Mouse (Mus musculus): ENCODE measurements around the gene Smcp. TPM values are rescaled to one million over a fixed set of nuclear protein-coding genes. Genes with fewer than 3 reads are reported as not detected.

Gene Smcp
- polyA plus RNA-seq (2015; fragmentation: Nextera tagmentation; extraction: Ambion mirVana) = not detected in 2 replicates

- no peaks in the 10 kb centered on the region for H3K36me3 ChIP-seq
- no peaks in the 10 kb centered on the region for H3K4me1 ChIP-seq
- H3K4me3 ChIP-seq (replicated peaks) = no peak within 1 kb of the TSS
- H3K4me2 ChIP-seq (replicated peaks) = no peak within 1 kb of the TSS
- WGBS = 58% methylated on average over 1 of the region's 1 CpGs
- H3K9me3 ChIP-seq (replicated peaks) = no peaks in the 10 kb centered on the region
- H3K27ac ChIP-seq (replicated peaks) = no peak within 1 kb of the TSS
- ATAC-seq (ENCODE audit: insufficient number of reproducible peaks, low FRiP score, low TSS enrichment, low read depth) = no peak
- H3K27me3 ChIP-seq = no peaks in the 10 kb centered on the region
- no peak within 1 kb of the TSS for H3K9ac ChIP-seq
Measured at GRCm38 (mm10) chr3:92588858-92589257, at the start of gene Smcp. Gene Smcp (minus strand): TSS chr3:92588997.

GRCm38 (mm10) chr3:92638653-92638991, 49.8 kb upstream of the Smcp start:
- no peaks in the 10 kb centered on the region for H3K9me3 ChIP-seq (replicated peaks)
- H3K27me3 ChIP-seq = no peaks in the 10 kb centered on the region
- H3K27ac ChIP-seq (replicated peaks) = no peak overlapping the region
- no peak overlapping the region for H3K4me3 ChIP-seq (replicated peaks)
- H3K4me2 ChIP-seq (replicated peaks) = no peak overlapping the region
- H3K36me3 ChIP-seq = no peaks in the 10 kb centered on the region
- ATAC-seq (ENCODE audit: insufficient number of reproducible peaks, low FRiP score, low TSS enrichment, low read depth) = no peak
- H3K9ac ChIP-seq = no peak overlapping the region
- 71% methylated on average over 3 of the region's 3 CpGs for WGBS
- no peaks in the 10 kb centered on the region for H3K4me1 ChIP-seq

GRCm38 (mm10) chr3:92637745-92638652, 49.2 kb upstream of the Smcp start:
- Histone ChIP-seq H3K27me3 (no peaks in the 10 kb centered on the region), H3K4me3 (replicated peaks) (no peak overlapping the region), H3K4me2 (replicated peaks) (no peak overlapping the region), H3K9me3 (replicated peaks) (no peaks in the 10 kb centered on the region), H3K4me1 (no peaks in the 10 kb centered on the region), H3K9ac (no peak overlapping the region), H3K36me3 (no peaks in the 10 kb centered on the region), H3K27ac (replicated peaks) (no peak overlapping the region)
- 39% methylated on average over 1 of the region's 1 CpGs for WGBS
- no peak for ATAC-seq (ENCODE audit: insufficient number of reproducible peaks, low FRiP score, low TSS enrichment, low read depth)

GRCm38 (mm10) chr3:92621560-92621959, 32.8 kb upstream of the Smcp start, which contains the start of gene Lce6a:
Gene Lce6a (minus strand): TSS chr3:92621660.
- Histone ChIP-seq H3K4me1 (no peaks in the 10 kb centered on the region), H3K9me3 (replicated peaks) (no peaks in the 10 kb centered on the region), H3K27me3 (no peaks in the 10 kb centered on the region), H3K4me2 (replicated peaks) (no peak within 1 kb of the TSS), H3K27ac (replicated peaks) (no peak within 1 kb of the TSS), H3K9ac (no peak within 1 kb of the TSS), H3K36me3 (no peaks in the 10 kb centered on the region), H3K4me3 (replicated peaks) (no peak within 1 kb of the TSS)
- no peak for ATAC-seq (ENCODE audit: insufficient number of reproducible peaks, low FRiP score, low TSS enrichment, low read depth)
- WGBS = 79% methylated on average over 2 of the region's 2 CpGs

GRCm38 (mm10) chr3:92609804-92610203, 21.0 kb upstream of the Smcp start:
- no peak overlapping the region for H3K4me2 ChIP-seq (replicated peaks)
- no peak overlapping the region for H3K9ac ChIP-seq
- 50% methylated on average over 1 of the region's 1 CpGs for WGBS
- H3K27me3 ChIP-seq = no peaks in the 10 kb centered on the region
- no peak for ATAC-seq (ENCODE audit: insufficient number of reproducible peaks, low FRiP score, low TSS enrichment, low read depth)
- H3K4me3 ChIP-seq (replicated peaks) = no peak overlapping the region
- no peaks in the 10 kb centered on the region for H3K36me3 ChIP-seq
- no peak overlapping the region for H3K27ac ChIP-seq (replicated peaks)
- no peaks in the 10 kb centered on the region for H3K9me3 ChIP-seq (replicated peaks)
- no peaks in the 10 kb centered on the region for H3K4me1 ChIP-seq

GRCm38 (mm10) chr3:92607392-92607791, 18.6 kb upstream of the Smcp start, which contains the start of gene 2210017I01Rik:
Gene 2210017I01Rik (minus strand): TSS chr3:92607492.
- no peak within 1 kb of the TSS for H3K4me2 ChIP-seq (replicated peaks)
- H3K9ac ChIP-seq = no peak within 1 kb of the TSS

GRCm38 (mm10) chr3:92602169-92602568, 13.4 kb upstream of the Smcp start:
- Histone ChIP-seq H3K9ac (no peak overlapping the region), H3K36me3 (no peaks in the 10 kb centered on the region), H3K4me2 (replicated peaks) (no peak overlapping the region), H3K9me3 (replicated peaks) (peaks cover 3% of the 10 kb centered on the region; the same call in 1 of the 2 replicates), H3K4me3 (replicated peaks) (no peak overlapping the region), H3K27me3 (no peaks in the 10 kb centered on the region), H3K27ac (replicated peaks) (no peak overlapping the region), H3K4me1 (no peaks in the 10 kb centered on the region)
- WGBS = 52% methylated on average over 1 of the region's 1 CpGs
- ATAC-seq (ENCODE audit: insufficient number of reproducible peaks, low FRiP score, low TSS enrichment, low read depth) = no peak

More at GRCm38 (mm10) chr3:92607392-92607791, 18.6 kb upstream of the Smcp start, which contains the start of gene 2210017I01Rik:
- Histone ChIP-seq H3K4me3 (replicated peaks) (no peak within 1 kb of the TSS), H3K36me3 (no peaks in the 10 kb centered on the region), H3K27me3 (no peaks in the 10 kb centered on the region), H3K9me3 (replicated peaks) (no peaks in the 10 kb centered on the region), H3K4me1 (no peaks in the 10 kb centered on the region), H3K27ac (replicated peaks) (no peak within 1 kb of the TSS)
- no peak for ATAC-seq (ENCODE audit: insufficient number of reproducible peaks, low FRiP score, low TSS enrichment, low read depth)

- Histone ChIP-seq H3K27ac (replicated peaks) (no peak overlapping the region), H3K4me2 (replicated peaks) (no peak overlapping the region), H3K4me3 (replicated peaks) (no peak overlapping the region), H3K9ac (no peak overlapping the region), H3K4me1 (no peaks in the 10 kb centered on the region), H3K27me3 (no peaks in the 10 kb centered on the region), H3K9me3 (replicated peaks) (peaks cover 3% of the 10 kb centered on the region; the same call in 1 of the 2 replicates), H3K36me3 (no peaks in the 10 kb centered on the region)
- ATAC-seq (ENCODE audit: insufficient number of reproducible peaks, low FRiP score, low TSS enrichment, low read depth) = no peak
- 31% methylated on average over 1 of the region's 1 CpGs for WGBS
Measured at GRCm38 (mm10) chr3:92600456-92600855, 11.7 kb upstream of the Smcp start.

- Histone ChIP-seq H3K9ac (no peak overlapping the region), H3K9me3 (replicated peaks) (peaks cover 3% of the 10 kb centered on the region; the same call in 1 of the 2 replicates), H3K27ac (replicated peaks) (no peak overlapping the region), H3K36me3 (no peaks in the 10 kb centered on the region), H3K4me2 (replicated peaks) (no peak overlapping the region), H3K4me1 (no peaks in the 10 kb centered on the region), H3K4me3 (replicated peaks) (no peak overlapping the region), H3K27me3 (no peaks in the 10 kb centered on the region)
- ATAC-seq (ENCODE audit: insufficient number of reproducible peaks, low FRiP score, low TSS enrichment, low read depth) = no peak
Measured at GRCm38 (mm10) chr3:92599973-92600372, 11.2 kb upstream of the Smcp start.

- H3K9ac ChIP-seq = no peak overlapping the region
- no peak overlapping the region for H3K4me3 ChIP-seq (replicated peaks)
- WGBS = 88% methylated on average over 2 of the region's 2 CpGs
- no peak for ATAC-seq (ENCODE audit: insufficient number of reproducible peaks, low FRiP score, low TSS enrichment, low read depth)
- H3K4me1 ChIP-seq = no peaks in the 10 kb centered on the region
- no peaks in the 10 kb centered on the region for H3K36me3 ChIP-seq
- H3K27me3 ChIP-seq = no peaks in the 10 kb centered on the region
- H3K27ac ChIP-seq (replicated peaks) = no peak overlapping the region
- H3K9me3 ChIP-seq (replicated peaks) = peaks cover 3% of the 10 kb centered on the region; the same call in 1 of the 2 replicates
- H3K4me2 ChIP-seq (replicated peaks) = no peak overlapping the region
Measured at GRCm38 (mm10) chr3:92598429-92598828, 9.6 kb upstream of the Smcp start.

GRCm38 (mm10) chr3:92587190-92587589, 1.6 kb downstream of the Smcp start:
- Histone ChIP-seq H3K9me3 (replicated peaks) (no peaks in the 10 kb centered on the region), H3K9ac (no peak overlapping the region), H3K36me3 (no peaks in the 10 kb centered on the region), H3K4me1 (no peaks in the 10 kb centered on the region), H3K4me2 (replicated peaks) (no peak overlapping the region), H3K27ac (replicated peaks) (no peak overlapping the region), H3K4me3 (replicated peaks) (no peak overlapping the region), H3K27me3 (no peaks in the 10 kb centered on the region)
- no peak for ATAC-seq (ENCODE audit: insufficient number of reproducible peaks, low FRiP score, low TSS enrichment, low read depth)
- 75% methylated on average over 3 of the region's 3 CpGs for WGBS

GRCm38 (mm10) chr3:92585055-92585454, 3.7 kb downstream of the Smcp start:
- no peaks in the 10 kb centered on the region for H3K27me3 ChIP-seq
- no peak overlapping the region for H3K4me2 ChIP-seq (replicated peaks)
- no peak for ATAC-seq (ENCODE audit: insufficient number of reproducible peaks, low FRiP score, low TSS enrichment, low read depth)
- H3K9ac ChIP-seq = no peak overlapping the region
- no peaks in the 10 kb centered on the region for H3K4me1 ChIP-seq
- no peaks in the 10 kb centered on the region for H3K36me3 ChIP-seq
- H3K9me3 ChIP-seq (replicated peaks) = no peaks in the 10 kb centered on the region
- H3K27ac ChIP-seq (replicated peaks) = no peak overlapping the region
- H3K4me3 ChIP-seq (replicated peaks) = no peak overlapping the region
- WGBS = 31% methylated on average over 1 of the region's 1 CpGs
